Mouse (Mus musculus) kidney, embryonic 14.5 days (tissue): ENCODE measurements around the gene Ccl7. TPM values are rescaled to one million over a fixed set of nuclear protein-coding genes. Genes with fewer than 3 reads are reported as not detected.
A peak's percentile ranks its signal among the peaks of the same experiment; 100 is the strongest.

Source experiments
- ATAC-seq: fragments of 200-750 bp; cut with Nextera tagmentation; 2 replicates; pipeline ENCODE4 v1.8.0; 2017; ENCODE audit warnings: moderate number of reproducible peaks, mild to moderate bottlenecking, moderate TSS enrichment, moderate library complexity; ENCODE audit not compliant: low FRiP score, low TSS enrichment
- H3K27ac ChIP-seq: fragments of 300-500 bp; sonication (generic); 2 replicates; pipeline ENCODE4 v1.5.1; 2014; ENCODE audit warnings: low read depth, mild to moderate bottlenecking, low read length, moderate library complexity, mixed read lengths
- H3K27me3 ChIP-seq: fragments of 300-500 bp; sonication (generic); 2 replicates; pipeline ENCODE4 v1.6.1; 2014; ENCODE audit warnings: mild to moderate bottlenecking, low read length; ENCODE audit not compliant: control insufficient read depth, insufficient read depth
- H3K36me3 ChIP-seq: fragments of 300-500 bp; sonication (generic); 2 replicates; pipeline ENCODE4 v1.6.1; 2014; ENCODE audit warnings: low read length, mixed read lengths; ENCODE audit not compliant: control insufficient read depth, insufficient read depth
- H3K4me1 ChIP-seq: fragments of 300-500 bp; sonication (generic); 2 replicates; pipeline ENCODE4 v1.6.1; 2014; ENCODE audit warnings: low read length, mixed read lengths; ENCODE audit not compliant: control insufficient read depth, insufficient read depth
- H3K4me2 ChIP-seq: fragments of 300-500 bp; sonication (generic); replicated peaks from 2 replicates; pipeline ENCODE4 v1.6.1; 2014; ENCODE audit warnings: low read depth, mild to moderate bottlenecking, low read length
- H3K4me3 ChIP-seq: fragments of 300-500 bp; sonication (generic); 2 replicates; pipeline ENCODE4 v1.5.1; 2014; ENCODE audit warnings: mild to moderate bottlenecking, low read length
- H3K9ac ChIP-seq: fragments of 300-500 bp; sonication (generic); 2 replicates; pipeline ENCODE4 v1.6.1; 2014; ENCODE audit warnings: low read depth, mild to moderate bottlenecking, low read length, moderate library complexity
- H3K9me3 ChIP-seq: fragments of 300-500 bp; sonication (generic); 2 replicates; pipeline ENCODE4 v1.6.1; 2016; ENCODE audit warnings: low read length; ENCODE audit not compliant: control insufficient read depth
- WGBS: fragments of 180-500 bp; shearing (Covaris S2); extraction: QIAGEN DNeasy Blood & Tissue Kit; methylation state at CpG from one replicate; pipeline ENCODE4 v1.1.7; 2014; 5-methylcytosine and 5-hydroxymethylcytosine counted together
- polyA plus RNA-seq: library from polyadenylated mRNA; unstranded; fragments of >200 nt; fragmentation: Nextera tagmentation; extraction: Ambion mirVana; gene quantifications from 2 replicates; pipeline ENCODE4 v1.2.1, GENCODE M21; 2014

The Ccl7 gene
- polyA plus RNA-seq, 1 experiment from 2014 or later = 0.74 TPM

GRCm38 (mm10) chr11:82030171-82030570 lies 15.3 kb upstream of the Ccl7 start:
- ATAC-seq = no peak
- no peaks in the 10 kb centered on the region for H3K9me3 ChIP-seq
- no peak overlapping the region for H3K4me2 ChIP-seq
- H3K9ac ChIP-seq = no peak overlapping the region
- no peak overlapping the region for H3K4me3 ChIP-seq
- H3K27ac ChIP-seq = no peak overlapping the region
- no peaks in the 10 kb centered on the region for H3K36me3 ChIP-seq
- H3K4me1 ChIP-seq = no peaks in the 10 kb centered on the region; the same call in 1 of the 2 replicates
- H3K27me3 ChIP-seq = no peaks in the 10 kb centered on the region
- 75% methylated on average over 2 of the region's 2 CpGs for WGBS

- no peak overlapping the region for H3K9ac ChIP-seq
- no peaks in the 10 kb centered on the region for H3K36me3 ChIP-seq
- peak overlapping the region; percentile 57; the same call in 1 of the 2 replicates for H3K27ac ChIP-seq
- H3K4me1 ChIP-seq = no peaks in the 10 kb centered on the region; the same call in 1 of the 2 replicates
- no peak for ATAC-seq
- no peaks in the 10 kb centered on the region for H3K9me3 ChIP-seq
- H3K4me2 ChIP-seq = no peak overlapping the region
- H3K4me3 ChIP-seq = no peak overlapping the region
- H3K27me3 ChIP-seq = no peaks in the 10 kb centered on the region
Measured at GRCm38 (mm10) chr11:82032136-82032535, 13.4 kb upstream of the Ccl7 start.

GRCm38 (mm10) chr11:82032678-82033344 lies 12.7 kb upstream of the Ccl7 start:
- Histone ChIP-seq H3K27ac (peak overlapping the region; percentile 57; the same call in 1 of the 2 replicates), H3K4me2 (no peak overlapping the region), H3K9ac (no peak overlapping the region), H3K27me3 (no peaks in the 10 kb centered on the region), H3K4me3 (no peak overlapping the region), H3K4me1 (no peaks in the 10 kb centered on the region; the same call in 1 of the 2 replicates), H3K36me3 (no peaks in the 10 kb centered on the region), H3K9me3 (no peaks in the 10 kb centered on the region)
- peak; percentile 57; the same call in 1 of the 2 replicates for ATAC-seq
- 42% methylated on average over 8 of the region's 8 CpGs for WGBS

- H3K4me3 ChIP-seq = no peak overlapping the region
- no peaks in the 10 kb centered on the region for H3K9me3 ChIP-seq
- no peak overlapping the region for H3K4me2 ChIP-seq
- H3K36me3 ChIP-seq = no peaks in the 10 kb centered on the region
- H3K27me3 ChIP-seq = no peaks in the 10 kb centered on the region
- H3K4me1 ChIP-seq = no peaks in the 10 kb centered on the region; the same call in 1 of the 2 replicates
- H3K9ac ChIP-seq = no peak overlapping the region
- 87% methylated on average over 7 of the region's 7 CpGs for WGBS
- ATAC-seq = no peak
- no peak overlapping the region for H3K27ac ChIP-seq
Measured at GRCm38 (mm10) chr11:82034446-82034845, 11.1 kb upstream of the Ccl7 start.

- H3K4me2 ChIP-seq = no peak within 1 kb of the TSS
Measured at GRCm38 (mm10) chr11:82035356-82035755, 10.2 kb upstream of the Ccl7 start, which contains the start of gene Ccl2. TSS of gene Ccl2 (plus strand) at chr11:82035571.

GRCm38 (mm10) chr11:82035857-82036256 lies 9.7 kb upstream of the Ccl7 start:
- no peaks in the 10 kb centered on the region; the same call in 1 of the 2 replicates for H3K4me1 ChIP-seq
- 93% methylated on average over 2 of the region's 2 CpGs for WGBS
- no peaks in the 10 kb centered on the region for H3K9me3 ChIP-seq
- no peak overlapping the region for H3K4me2 ChIP-seq
- no peak overlapping the region for H3K27ac ChIP-seq
- H3K4me3 ChIP-seq = no peak overlapping the region
- no peaks in the 10 kb centered on the region for H3K36me3 ChIP-seq
- no peak overlapping the region for H3K9ac ChIP-seq
- no peaks in the 10 kb centered on the region for H3K27me3 ChIP-seq
- ATAC-seq = no peak

More at GRCm38 (mm10) chr11:82035356-82035755, 10.2 kb upstream of the Ccl7 start, which contains the start of gene Ccl2:
- no peaks in the 10 kb centered on the region for H3K36me3 ChIP-seq
- ATAC-seq = no peak
- H3K27ac ChIP-seq = no peak within 1 kb of the TSS
- WGBS = 45% methylated on average over 5 of the region's 5 CpGs
- no peaks in the 10 kb centered on the region for H3K27me3 ChIP-seq
- H3K4me3 ChIP-seq = no peak within 1 kb of the TSS
- no peak within 1 kb of the TSS for H3K9ac ChIP-seq
- H3K4me1 ChIP-seq = no peaks in the 10 kb centered on the region; the same call in 1 of the 2 replicates
- H3K9me3 ChIP-seq = no peaks in the 10 kb centered on the region

- ATAC-seq = no peak
- no peaks in the 10 kb centered on the region for H3K9me3 ChIP-seq
- H3K9ac ChIP-seq = no peak within 1 kb of the TSS
- H3K4me3 ChIP-seq = no peak within 1 kb of the TSS
- 18% methylated on average over 2 of the region's 2 CpGs for WGBS
- H3K4me2 ChIP-seq = no peak within 1 kb of the TSS
- no peak within 1 kb of the TSS for H3K27ac ChIP-seq
- H3K36me3 ChIP-seq = no peaks in the 10 kb centered on the region
- H3K27me3 ChIP-seq = no peaks in the 10 kb centered on the region
- no peaks in the 10 kb centered on the region for H3K4me1 ChIP-seq
Measured at GRCm38 (mm10) chr11:82038535-82038934, 7.0 kb upstream of the Ccl7 start, which contains the start of gene Gm17268. TSS of gene Gm17268 (minus strand) at chr11:82038562.

- no peak for ATAC-seq
- Histone ChIP-seq H3K4me3 (no peak overlapping the region), H3K9me3 (no peaks in the 10 kb centered on the region), H3K4me1 (no peaks in the 10 kb centered on the region), H3K36me3 (no peaks in the 10 kb centered on the region), H3K27me3 (no peaks in the 10 kb centered on the region), H3K4me2 (no peak overlapping the region), H3K27ac (no peak overlapping the region), H3K9ac (no peak overlapping the region)
- 52% methylated on average over 3 of the region's 3 CpGs for WGBS
Measured at GRCm38 (mm10) chr11:82039132-82039660, 6.3 kb upstream of the Ccl7 start.

GRCm38 (mm10) chr11:82041671-82042080 lies 3.8 kb upstream of the Ccl7 start:
- Histone ChIP-seq H3K4me1 (no peaks in the 10 kb centered on the region), H3K9ac (no peak overlapping the region), H3K4me2 (no peak overlapping the region), H3K9me3 (no peaks in the 10 kb centered on the region), H3K4me3 (no peak overlapping the region), H3K36me3 (no peaks in the 10 kb centered on the region), H3K27me3 (no peaks in the 10 kb centered on the region), H3K27ac (no peak overlapping the region)
- WGBS = 88% methylated on average over 4 of the region's 4 CpGs
- ATAC-seq = no peak
